Mouse (Mus musculus) heart, postnatal 0 days (tissue): ENCODE results near the gene Mip.

ENCODE experiments used
- CTCF ChIP-seq: IDR thresholded peaks from 2 replicates; pipeline ENCODE4 v1.5.1; 2016; ENCODE audit warnings: antibody characterized with exemption, control low read depth, low read depth
- EP300 ChIP-seq: IDR thresholded peaks from 2 replicates; pipeline ENCODE4 v1.6.1; 2016; ENCODE audit warnings: antibody characterized with exemption, low read depth

DNA sequence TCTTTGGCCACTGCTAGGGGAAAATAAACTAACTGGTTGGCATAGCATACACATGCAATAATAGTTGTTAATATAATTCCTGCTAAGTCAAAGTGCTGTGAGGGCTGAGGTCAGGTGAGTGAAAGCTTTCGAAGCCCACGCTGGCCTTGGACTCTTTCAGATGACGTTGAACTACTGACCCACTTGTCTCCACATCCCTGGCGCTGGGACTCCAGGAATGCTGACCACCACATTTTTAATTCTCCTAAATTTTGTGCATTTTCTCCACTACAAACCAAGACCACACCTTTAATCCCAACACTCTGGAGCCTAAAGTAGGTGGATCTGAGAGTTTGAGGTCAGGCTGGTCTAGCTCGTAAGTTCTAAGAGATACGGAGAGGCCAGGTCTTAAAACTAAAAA is 32.5 kb upstream of the Mip start:
- TF ChIP-seq EP300 (no peak), CTCF (no peak)
